Mouse (Mus musculus): Measurements from ENCODE around the gene Cebpb. TPM values are rescaled to one million over a fixed set of nuclear protein-coding genes. Genes with fewer than 3 reads are reported as not detected.

The Cebpb gene
- total and polyA plus RNA-seq, 2 experiments from 2014 or later, result 4.3 to 5.7 TPM

DNA sequence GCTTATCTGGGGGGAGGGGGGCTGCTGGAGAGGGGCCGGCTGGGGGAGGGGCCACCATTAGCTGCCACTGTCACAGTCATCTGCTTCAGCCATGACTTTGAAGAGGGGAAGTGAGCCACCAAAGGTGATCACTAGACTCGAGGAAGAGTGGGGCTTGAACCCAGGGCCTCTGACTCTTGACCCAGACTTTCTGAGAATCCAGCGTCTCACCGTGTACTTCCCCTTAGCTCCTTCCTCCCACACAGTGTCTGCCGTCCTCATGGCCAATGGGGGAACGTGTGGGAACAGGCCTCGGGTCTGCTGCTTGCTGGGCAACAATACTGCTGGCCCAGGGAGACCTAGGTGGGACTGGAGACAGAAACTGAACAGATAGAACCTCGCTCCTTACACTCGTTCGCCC lies 46.1 kb downstream of the Cebpb start:
- Histone ChIP-seq H3K27me3 (ENCODE audit: insufficient read depth, low read length) (no peaks in the 10 kb centered on the region), H3K4me1 (ENCODE audit: insufficient read depth) (no peaks in the 10 kb centered on the region), H3K27ac (ENCODE audit: low read depth, low read length) (no peak overlapping the region), H3K36me3 (ENCODE audit: insufficient read depth) (no peaks in the 10 kb centered on the region), H3K9me3 (ENCODE audit: low read length) (no peaks in the 10 kb centered on the region), H3K4me2 (ENCODE audit: low read depth) (no peak overlapping the region), H3K9ac (no peak overlapping the region), H3K4me3 (ENCODE audit: low read depth, low read length) (no peak overlapping the region)
- DNase-seq (no peak), ATAC-seq (no peak)
- 79% methylated on average over 10 of the region's 10 CpGs for WGBS
- no peak for TF ChIP-seq CTCF (IDR thresholded peaks at IDR 0.05; ENCODE audit: low read depth)

DNA sequence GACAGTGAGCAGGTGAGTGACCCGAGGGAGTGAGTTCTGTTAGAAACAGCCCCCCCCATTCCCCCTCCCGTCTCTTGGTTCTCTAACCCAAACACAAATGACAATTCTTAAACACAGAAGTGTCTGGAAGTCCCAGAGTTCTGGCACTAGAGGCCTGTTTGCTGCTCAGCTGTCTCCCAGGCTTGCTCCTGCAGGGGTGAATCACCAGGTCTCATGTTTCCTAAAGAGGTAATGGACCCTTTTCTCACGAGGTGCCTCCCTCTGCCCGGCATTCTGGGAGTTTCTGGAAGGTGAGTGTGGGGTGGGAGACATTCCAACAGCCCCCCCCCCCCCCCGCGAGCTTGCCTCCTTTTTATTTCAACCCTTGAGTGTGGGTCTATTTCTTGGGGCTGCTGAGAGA lies 50.3 kb downstream of the Cebpb start:
- H3K9me3 ChIP-seq (ENCODE audit: low read length), result no peaks in the 10 kb centered on the region
- H3K27me3 ChIP-seq (ENCODE audit: insufficient read depth, low read length), result no peaks in the 10 kb centered on the region
- H3K27ac ChIP-seq (ENCODE audit: low read depth, low read length), result no peak overlapping the region
- no peak for DNase-seq
- no peak for ATAC-seq
- no peak overlapping the region for H3K4me3 ChIP-seq (ENCODE audit: low read depth, low read length)
- 45% methylated on average over 6 of the region's 6 CpGs for WGBS
- TF ChIP-seq CTCF (IDR thresholded peaks at IDR 0.05; ENCODE audit: low read depth), result no peak
- H3K4me1 ChIP-seq (ENCODE audit: insufficient read depth), result no peaks in the 10 kb centered on the region
- H3K36me3 ChIP-seq (ENCODE audit: insufficient read depth), result no peaks in the 10 kb centered on the region
- H3K9ac ChIP-seq, result no peak overlapping the region
- no peak overlapping the region for H3K4me2 ChIP-seq (ENCODE audit: low read depth)

Small RNA genes within 50 kb of the gene (microRNA-seq; reads per million reads assigned to microRNA genes)
- 0 reads per million in 2 experiments for gene Gm22355

Other genes starting within 250 kb of the Cebpb start
- 66.1 and 79.5 TPM in 2 replicates for gene Rnf114, start 196.3 kb upstream of the Cebpb start, total RNA-seq (2014; rRNA removed)
- 84.5 and 88.6 TPM in 2 replicates for gene Rnf114, start 196.3 kb upstream of the Cebpb start, polyA plus RNA-seq (2015; fragmentation: Nextera tagmentation; extraction: Ambion mirVana)
- gene Spata2, start 196.0 kb upstream of the Cebpb start, total RNA-seq (2014; rRNA removed), result 26.9 and 28.9 TPM in 2 replicates
- 31.8 and 36.6 TPM in 2 replicates for gene Spata2, start 196.0 kb upstream of the Cebpb start, polyA plus RNA-seq (2015; fragmentation: Nextera tagmentation; extraction: Ambion mirVana)
- 1.3 and 1.4 TPM in 2 replicates for gene Snai1, start 150.7 kb upstream of the Cebpb start, total RNA-seq (2014; rRNA removed)
- 3.3 and 4.4 TPM in 2 replicates for gene Snai1, start 150.7 kb upstream of the Cebpb start, polyA plus RNA-seq (2015; fragmentation: Nextera tagmentation; extraction: Ambion mirVana)
- 161 TPM in 2 replicates for gene Ube2v1, start 56.8 kb upstream of the Cebpb start, total RNA-seq (2014; rRNA removed)
- 328 and 369 TPM in 2 replicates for gene Ube2v1, start 56.8 kb upstream of the Cebpb start, polyA plus RNA-seq (2015; fragmentation: Nextera tagmentation; extraction: Ambion mirVana)
- gene Gm20431, start 27.4 kb upstream of the Cebpb start, total RNA-seq (2014; rRNA removed), result not detected in 2 replicates
- 7.5 and 9.7 TPM in 2 replicates for gene Gm20431, start 27.4 kb upstream of the Cebpb start, polyA plus RNA-seq (2015; fragmentation: Nextera tagmentation; extraction: Ambion mirVana)
- 37.7 and 39.5 TPM in 2 replicates for gene Tmem189, start 907 bp downstream of the Cebpb start, total RNA-seq (2014; rRNA removed)
- 33.7 and 38.4 TPM in 2 replicates for gene Tmem189, start 907 bp downstream of the Cebpb start, polyA plus RNA-seq (2015; fragmentation: Nextera tagmentation; extraction: Ambion mirVana)
- 34.8 and 47.0 TPM in 2 replicates for gene Ptpn1, start 243.1 kb downstream of the Cebpb start, total RNA-seq (2014; rRNA removed)
- 70.6 and 75.4 TPM in 2 replicates for gene Ptpn1, start 243.1 kb downstream of the Cebpb start, polyA plus RNA-seq (2015; fragmentation: Nextera tagmentation; extraction: Ambion mirVana)

All from forebrain, postnatal 0 days (tissue).